Mouse (Mus musculus): Measurements from ENCODE around the gene Mb21d2. TPM values are rescaled to one million over a fixed set of nuclear protein-coding genes. Genes with fewer than 3 reads are reported as not detected.

Mb21d2 gene
- polyA plus RNA-seq, 1 experiment from 2014 or later, result 10.9 TPM

DNA sequence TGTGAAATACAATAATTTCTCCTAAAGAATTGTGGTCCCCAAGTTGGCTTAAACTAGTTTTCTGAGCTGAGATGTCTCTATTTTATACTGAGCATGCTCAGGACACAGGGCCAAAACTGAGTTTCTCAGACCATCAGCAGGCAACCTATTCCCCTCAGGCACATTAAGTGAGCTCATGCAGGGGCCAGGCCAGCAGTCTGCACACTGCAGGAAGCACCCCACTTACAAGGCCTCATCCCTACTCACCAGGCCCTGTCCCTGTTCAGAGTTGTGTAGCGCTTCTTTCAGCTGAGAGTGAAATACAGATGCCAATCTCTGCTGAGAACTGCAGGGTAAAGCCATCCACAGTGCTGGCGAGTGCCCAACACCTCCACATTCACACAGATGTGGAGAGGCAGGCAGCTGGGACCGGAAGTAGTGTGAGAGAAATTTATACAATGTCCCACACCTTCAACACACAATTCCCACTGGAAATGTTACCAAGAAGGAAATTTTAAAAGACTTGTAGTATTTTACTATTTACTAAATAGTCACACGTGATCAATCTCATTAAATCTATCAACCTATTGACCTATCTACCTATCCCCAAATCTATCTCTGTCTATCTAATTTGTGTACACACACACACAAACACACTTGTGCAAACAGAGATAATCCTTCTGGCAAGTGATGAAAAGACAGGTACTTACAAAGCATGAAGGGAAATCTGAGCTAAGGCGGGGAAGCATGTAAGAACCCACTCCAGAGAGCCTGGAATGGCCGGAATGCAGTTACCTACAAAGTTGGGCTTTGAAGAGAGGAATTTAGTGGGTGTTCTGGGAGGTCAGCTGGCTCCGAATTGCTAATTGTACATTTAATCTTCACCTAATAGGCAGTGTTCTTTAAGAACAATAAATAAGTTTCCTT lies 22.9 kb downstream of the Mb21d2 start:
- Histone ChIP-seq H3K9me3 (replicated peaks; ENCODE audit: control insufficient read depth, low read length) (no peaks in the 10 kb centered on the region), H3K36me3 (ENCODE audit: control insufficient read depth, insufficient read depth, low read length) (no peaks in the 10 kb centered on the region), H3K4me1 (ENCODE audit: control insufficient read depth, insufficient read depth, low read length) (no peaks in the 10 kb centered on the region), H3K27ac (ENCODE audit: low read depth, low read length) (no peak overlapping the region), H3K4me3 (ENCODE audit: low read depth, low read length) (no peak overlapping the region), H3K27me3 (replicated peaks; ENCODE audit: control insufficient read depth, insufficient read depth, low read length) (no peaks in the 10 kb centered on the region), H3K9ac (ENCODE audit: low read length) (no peak overlapping the region), H3K4me2 (ENCODE audit: low read length) (no peak overlapping the region)
- DNase-seq (ENCODE audit: low spot score) (no peak), ATAC-seq (no peak)
- WGBS, result 76% methylated on average over 7 of the region's 7 CpGs

DNA sequence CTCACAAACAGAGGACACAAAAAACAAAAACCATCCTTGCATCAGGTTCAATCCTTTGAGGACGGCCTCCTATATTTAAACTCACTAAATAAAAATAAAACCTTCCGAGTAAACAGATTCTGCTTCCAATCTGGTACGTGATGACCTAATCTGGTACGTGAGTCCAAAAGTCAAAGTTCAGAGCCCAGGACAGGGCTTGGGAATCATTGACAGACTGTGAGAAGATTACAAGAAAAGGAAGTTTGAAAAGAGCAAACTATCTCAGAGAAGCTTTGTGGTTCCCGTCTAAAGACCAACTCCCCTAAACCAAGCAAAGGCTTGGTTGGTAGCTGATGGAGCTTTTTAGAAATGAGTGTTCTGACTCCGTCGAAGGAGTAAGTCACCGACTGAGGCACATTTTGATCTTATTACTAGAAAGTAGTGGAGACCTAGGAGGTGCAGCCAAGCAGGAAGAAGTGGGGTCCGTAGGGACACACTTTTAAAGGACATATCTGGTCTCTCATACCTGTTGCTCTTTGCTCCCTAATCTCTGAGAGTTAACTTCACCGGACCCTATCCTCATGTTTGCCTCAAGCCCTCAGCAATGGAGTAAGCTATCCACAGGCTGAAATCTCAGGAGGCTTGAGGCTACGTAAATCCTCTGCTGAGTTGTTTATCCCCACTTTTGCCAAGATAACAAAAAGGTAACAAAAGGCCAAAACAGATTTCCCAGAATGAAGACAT lies 23.7 kb downstream of the Mb21d2 start:
- Histone ChIP-seq H3K4me3 (ENCODE audit: low read depth, low read length) (no peak overlapping the region), H3K9me3 (replicated peaks; ENCODE audit: control insufficient read depth, low read length) (no peaks in the 10 kb centered on the region), H3K27me3 (replicated peaks; ENCODE audit: control insufficient read depth, insufficient read depth, low read length) (no peaks in the 10 kb centered on the region), H3K27ac (ENCODE audit: low read depth, low read length) (no peak overlapping the region), H3K4me1 (ENCODE audit: control insufficient read depth, insufficient read depth, low read length) (no peaks in the 10 kb centered on the region), H3K9ac (ENCODE audit: low read length) (no peak overlapping the region), H3K36me3 (ENCODE audit: control insufficient read depth, insufficient read depth, low read length) (no peaks in the 10 kb centered on the region), H3K4me2 (ENCODE audit: low read length) (no peak overlapping the region)
- ATAC-seq (no peak), DNase-seq (ENCODE audit: low spot score) (no peak)
- 90% methylated on average over 11 of the region's 11 CpGs for WGBS

DNA sequence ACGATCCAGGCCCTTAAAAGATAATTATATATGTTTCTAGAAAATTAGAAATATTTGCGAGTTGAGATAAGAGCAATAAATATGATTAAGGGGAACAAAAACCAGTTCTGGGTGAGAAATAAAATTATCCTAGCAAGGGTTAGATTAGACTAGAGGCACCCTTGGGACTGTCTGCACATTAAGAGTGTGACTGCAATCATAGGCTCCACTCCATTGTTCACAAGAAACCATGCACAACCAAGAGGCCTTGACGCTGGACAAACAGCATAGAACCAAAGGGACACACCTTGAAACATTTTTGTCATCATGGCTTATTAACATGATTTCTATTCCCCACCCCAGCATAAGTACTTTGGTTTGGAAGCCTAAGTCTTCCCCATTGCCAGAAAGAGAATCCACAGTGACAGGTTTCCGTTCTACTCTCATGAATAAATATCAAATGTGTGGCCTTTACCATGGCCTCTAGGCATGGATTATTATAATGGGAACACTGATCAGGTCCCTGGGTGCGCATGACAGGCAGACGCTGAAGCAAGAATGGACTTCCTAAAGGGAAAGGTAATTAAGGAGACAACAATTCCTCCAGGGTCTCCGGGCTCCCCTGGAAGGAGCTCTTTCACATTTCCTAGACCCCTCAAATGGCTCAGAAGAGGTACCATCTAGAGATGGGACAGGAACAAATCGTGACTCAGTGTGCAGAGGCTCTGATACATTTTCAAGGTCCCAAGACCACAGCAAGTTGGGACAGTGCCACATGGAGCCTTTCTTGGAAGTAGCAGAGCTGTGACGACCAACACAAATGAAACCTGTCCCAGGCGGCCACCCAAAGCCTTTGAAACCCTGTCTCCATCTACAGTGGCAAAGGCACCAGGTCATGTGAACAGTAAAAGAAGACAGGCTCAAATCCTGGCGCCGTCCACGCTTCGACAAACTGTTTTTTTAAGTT lies 26.6 kb downstream of the Mb21d2 start:
- H3K36me3 ChIP-seq (ENCODE audit: control insufficient read depth, insufficient read depth, low read length), result no peaks in the 10 kb centered on the region
- H3K9me3 ChIP-seq (replicated peaks; ENCODE audit: control insufficient read depth, low read length), result no peaks in the 10 kb centered on the region
- no peak overlapping the region for H3K4me2 ChIP-seq (ENCODE audit: low read length)
- no peaks in the 10 kb centered on the region for H3K27me3 ChIP-seq (replicated peaks; ENCODE audit: control insufficient read depth, insufficient read depth, low read length)
- H3K27ac ChIP-seq (ENCODE audit: low read depth, low read length), result no peak overlapping the region
- 81% methylated on average over 14 of the region's 14 CpGs for WGBS
- H3K9ac ChIP-seq (ENCODE audit: low read length), result no peak overlapping the region
- no peaks in the 10 kb centered on the region for H3K4me1 ChIP-seq (ENCODE audit: control insufficient read depth, insufficient read depth, low read length)
- ATAC-seq (no peak), DNase-seq (ENCODE audit: low spot score) (no peak)
- H3K4me3 ChIP-seq (ENCODE audit: low read depth, low read length), result no peak overlapping the region

DNA sequence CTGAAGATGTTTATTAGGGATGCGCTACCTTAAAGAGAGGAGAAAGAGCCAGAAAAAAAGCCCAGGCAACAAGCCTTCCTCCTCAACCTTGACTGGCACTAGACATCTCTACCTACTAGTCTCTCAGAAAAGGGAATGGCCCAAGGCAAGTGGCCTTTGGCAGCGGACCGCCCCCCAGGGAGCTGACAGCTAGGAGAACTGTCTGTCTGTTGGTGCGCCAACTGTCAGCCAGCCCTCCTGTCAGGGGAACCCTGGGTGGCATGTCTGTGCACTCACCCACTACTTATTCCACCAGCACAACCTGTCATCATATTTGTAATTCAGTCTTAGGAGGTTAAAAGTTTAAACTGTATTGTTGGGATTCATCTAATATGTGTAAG lies 30.3 kb downstream of the Mb21d2 start:
- Histone ChIP-seq H3K4me3 (ENCODE audit: low read depth, low read length) (no peak overlapping the region), H3K9me3 (replicated peaks; ENCODE audit: control insufficient read depth, low read length) (no peaks in the 10 kb centered on the region), H3K4me1 (ENCODE audit: control insufficient read depth, insufficient read depth, low read length) (no peaks in the 10 kb centered on the region), H3K4me2 (ENCODE audit: low read length) (no peak overlapping the region), H3K27me3 (replicated peaks; ENCODE audit: control insufficient read depth, insufficient read depth, low read length) (no peaks in the 10 kb centered on the region), H3K27ac (ENCODE audit: low read depth, low read length) (no peak overlapping the region), H3K36me3 (ENCODE audit: control insufficient read depth, insufficient read depth, low read length) (no peaks in the 10 kb centered on the region), H3K9ac (ENCODE audit: low read length) (no peak overlapping the region)
- no peak for ATAC-seq
- 69% methylated on average over 4 of the region's 4 CpGs for WGBS
- DNase-seq (ENCODE audit: low spot score), result no peak

DNA sequence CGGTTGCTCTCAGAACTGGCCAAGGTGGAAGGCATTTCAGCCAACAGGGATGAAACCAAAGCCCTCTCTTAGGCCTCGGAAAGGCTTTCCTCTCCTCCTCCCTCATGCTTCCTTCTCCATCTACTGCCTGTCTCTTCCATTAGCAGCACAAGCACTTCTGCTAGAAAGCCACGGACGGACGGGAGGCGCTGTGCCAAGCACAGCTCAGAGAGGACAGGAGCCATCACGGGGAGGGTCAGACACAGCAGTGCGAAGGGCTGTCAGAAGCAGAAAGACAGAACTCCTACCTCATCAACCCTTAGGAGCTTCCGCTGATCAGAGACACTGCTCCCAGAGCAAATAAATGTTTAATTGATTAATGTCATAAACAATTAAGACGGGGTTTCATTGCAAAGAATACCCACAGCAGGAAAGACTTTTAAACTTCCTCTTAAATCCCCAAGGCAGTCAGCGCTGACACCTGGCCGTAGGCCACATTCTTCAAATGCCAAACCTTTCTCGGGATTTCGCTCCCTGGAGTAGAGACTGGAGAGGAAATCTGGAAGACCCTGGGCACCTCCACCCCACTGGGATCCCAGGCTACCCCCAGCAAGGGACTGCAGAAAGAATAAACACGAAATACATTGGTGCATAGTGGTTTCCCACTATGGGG lies 30.8 kb downstream of the Mb21d2 start:
- Histone ChIP-seq H3K9ac (ENCODE audit: low read length) (no peak overlapping the region), H3K4me3 (ENCODE audit: low read depth, low read length) (no peak overlapping the region), H3K4me1 (ENCODE audit: control insufficient read depth, insufficient read depth, low read length) (no peaks in the 10 kb centered on the region), H3K27ac (ENCODE audit: low read depth, low read length) (no peak overlapping the region), H3K4me2 (ENCODE audit: low read length) (no peak overlapping the region), H3K9me3 (replicated peaks; ENCODE audit: control insufficient read depth, low read length) (no peaks in the 10 kb centered on the region), H3K36me3 (ENCODE audit: control insufficient read depth, insufficient read depth, low read length) (no peaks in the 10 kb centered on the region), H3K27me3 (replicated peaks; ENCODE audit: control insufficient read depth, insufficient read depth, low read length) (no peaks in the 10 kb centered on the region)
- WGBS, result 39% methylated on average over 15 of the region's 15 CpGs
- ATAC-seq (no peak), DNase-seq (ENCODE audit: low spot score) (no peak)

DNA sequence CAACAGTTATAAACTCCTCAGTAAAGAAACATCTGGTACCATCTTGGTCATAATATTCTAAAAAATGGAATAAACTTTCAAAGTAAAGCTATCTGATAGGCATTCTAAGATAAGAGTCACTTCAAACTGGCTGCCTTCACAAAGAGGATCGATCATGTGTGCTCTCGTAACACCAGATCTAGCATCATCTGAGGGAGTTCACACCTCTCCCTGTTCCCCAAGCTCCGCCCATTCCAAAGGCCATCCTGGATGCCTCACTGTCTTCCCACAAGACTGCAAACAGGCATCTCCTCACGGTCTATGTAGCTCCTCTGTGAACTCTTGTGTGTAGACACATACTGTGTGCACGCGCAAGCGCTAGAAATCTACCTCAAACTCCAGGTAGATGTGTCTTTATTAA lies 32.9 kb downstream of the Mb21d2 start:
- WGBS, result 97% methylated on average over 7 of the region's 7 CpGs
- Histone ChIP-seq H3K9ac (ENCODE audit: low read length) (no peak overlapping the region), H3K27me3 (replicated peaks; ENCODE audit: control insufficient read depth, insufficient read depth, low read length) (no peaks in the 10 kb centered on the region), H3K27ac (ENCODE audit: low read depth, low read length) (no peak overlapping the region), H3K4me1 (ENCODE audit: control insufficient read depth, insufficient read depth, low read length) (no peaks in the 10 kb centered on the region), H3K4me2 (ENCODE audit: low read length) (no peak overlapping the region), H3K9me3 (replicated peaks; ENCODE audit: control insufficient read depth, low read length) (no peaks in the 10 kb centered on the region), H3K4me3 (ENCODE audit: low read depth, low read length) (no peak overlapping the region), H3K36me3 (ENCODE audit: control insufficient read depth, insufficient read depth, low read length) (no peaks in the 10 kb centered on the region)
- ATAC-seq (no peak), DNase-seq (ENCODE audit: low spot score) (no peak)

DNA sequence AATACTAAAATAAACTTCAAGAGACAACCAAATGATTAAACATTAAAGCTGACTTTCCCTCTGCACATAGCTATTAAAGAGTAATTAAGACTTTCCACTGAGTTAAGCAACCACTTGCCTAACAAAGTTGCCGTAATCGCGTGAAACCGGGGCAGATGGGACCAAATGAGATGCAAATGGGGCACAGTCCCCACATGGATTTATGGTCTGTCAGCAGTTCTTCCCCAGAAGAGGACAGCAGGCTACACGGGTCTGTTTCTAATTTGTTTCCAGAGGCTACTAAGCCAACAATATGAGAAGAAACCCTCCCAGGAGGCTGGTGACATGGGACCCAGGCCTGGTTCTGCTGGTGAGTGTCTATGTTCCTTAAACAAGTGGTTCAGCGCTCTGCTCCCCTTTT lies 34.6 kb downstream of the Mb21d2 start:
- H3K9me3 ChIP-seq (replicated peaks; ENCODE audit: control insufficient read depth, low read length), result peaks cover 1% of the 10 kb centered on the region
- H3K4me3 ChIP-seq (ENCODE audit: low read depth, low read length), result no peak overlapping the region
- no peak overlapping the region for H3K27ac ChIP-seq (ENCODE audit: low read depth, low read length)
- no peak overlapping the region for H3K9ac ChIP-seq (ENCODE audit: low read length)
- WGBS, result 55% methylated on average over 6 of the region's 6 CpGs
- H3K4me2 ChIP-seq (ENCODE audit: low read length), result no peak overlapping the region
- H3K4me1 ChIP-seq (ENCODE audit: control insufficient read depth, insufficient read depth, low read length), result no peaks in the 10 kb centered on the region
- no peaks in the 10 kb centered on the region for H3K27me3 ChIP-seq (replicated peaks; ENCODE audit: control insufficient read depth, insufficient read depth, low read length)
- ATAC-seq (peak; percentile 50; the same call in 1 of the 2 replicates), DNase-seq (ENCODE audit: low spot score) (peak; percentile 49)
- no peaks in the 10 kb centered on the region for H3K36me3 ChIP-seq (ENCODE audit: control insufficient read depth, insufficient read depth, low read length)

DNA sequence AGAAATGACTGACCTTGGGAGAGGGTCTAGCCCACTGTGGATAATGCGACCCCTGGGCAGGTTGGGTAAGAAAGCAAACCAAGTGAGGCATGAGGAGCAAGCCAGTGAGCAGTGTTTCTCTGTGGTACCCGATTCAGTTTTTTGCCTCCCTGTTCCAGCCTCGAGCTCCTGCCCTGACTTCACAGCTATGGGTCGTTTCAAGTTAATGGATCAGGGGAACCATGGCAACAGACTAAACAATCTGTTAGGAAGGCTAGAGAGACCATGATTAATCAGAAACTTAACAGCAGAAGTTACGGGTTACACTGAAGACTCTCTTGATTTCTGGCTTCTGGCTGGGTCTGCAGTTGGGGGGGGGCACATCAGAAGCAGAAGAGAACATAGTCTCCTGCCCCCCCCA lies 36.2 kb downstream of the Mb21d2 start:
- Histone ChIP-seq H3K4me1 (ENCODE audit: control insufficient read depth, insufficient read depth, low read length) (no peaks in the 10 kb centered on the region), H3K27me3 (replicated peaks; ENCODE audit: control insufficient read depth, insufficient read depth, low read length) (no peaks in the 10 kb centered on the region), H3K36me3 (ENCODE audit: control insufficient read depth, insufficient read depth, low read length) (no peaks in the 10 kb centered on the region), H3K4me3 (ENCODE audit: low read depth, low read length) (no peak overlapping the region), H3K9ac (ENCODE audit: low read length) (no peak overlapping the region), H3K9me3 (replicated peaks; ENCODE audit: control insufficient read depth, low read length) (peaks cover 3% of the 10 kb centered on the region), H3K4me2 (ENCODE audit: low read length) (no peak overlapping the region), H3K27ac (ENCODE audit: low read depth, low read length) (no peak overlapping the region)
- DNase-seq (ENCODE audit: low spot score) (no peak), ATAC-seq (no peak)
- 42% methylated on average over 5 of the region's 5 CpGs for WGBS

All from forebrain, embryonic 14.5 days (tissue).